Mouse (Mus musculus) urinary bladder, adult 2 months (tissue): Measurements from ENCODE around the gene Styx. TPM values are rescaled to one million over a fixed set of nuclear protein-coding genes. Genes with fewer than 3 reads are reported as not detected.
"Not testable (repeated sequence)": the region's sequence is repeated elsewhere in the genome, so short reads cannot be mapped to it uniquely, and the experiment has no call there.

Source experiments
- DNase-seq: peaks from one replicate; pipeline ENCODE4 v3.0.0; 2022; ENCODE audit warnings: low spot score
- polyA plus RNA-seq: library from polyadenylated mRNA; depleted of rRNA; stranded (reverse); fragments of >200 nt; gene quantifications from 2 replicates; pipeline ENCODE4 v1.2.3, GENCODE M21; 2012

Styx gene
- polyA plus RNA-seq, 1 experiment = 16.3 TPM

DNA sequence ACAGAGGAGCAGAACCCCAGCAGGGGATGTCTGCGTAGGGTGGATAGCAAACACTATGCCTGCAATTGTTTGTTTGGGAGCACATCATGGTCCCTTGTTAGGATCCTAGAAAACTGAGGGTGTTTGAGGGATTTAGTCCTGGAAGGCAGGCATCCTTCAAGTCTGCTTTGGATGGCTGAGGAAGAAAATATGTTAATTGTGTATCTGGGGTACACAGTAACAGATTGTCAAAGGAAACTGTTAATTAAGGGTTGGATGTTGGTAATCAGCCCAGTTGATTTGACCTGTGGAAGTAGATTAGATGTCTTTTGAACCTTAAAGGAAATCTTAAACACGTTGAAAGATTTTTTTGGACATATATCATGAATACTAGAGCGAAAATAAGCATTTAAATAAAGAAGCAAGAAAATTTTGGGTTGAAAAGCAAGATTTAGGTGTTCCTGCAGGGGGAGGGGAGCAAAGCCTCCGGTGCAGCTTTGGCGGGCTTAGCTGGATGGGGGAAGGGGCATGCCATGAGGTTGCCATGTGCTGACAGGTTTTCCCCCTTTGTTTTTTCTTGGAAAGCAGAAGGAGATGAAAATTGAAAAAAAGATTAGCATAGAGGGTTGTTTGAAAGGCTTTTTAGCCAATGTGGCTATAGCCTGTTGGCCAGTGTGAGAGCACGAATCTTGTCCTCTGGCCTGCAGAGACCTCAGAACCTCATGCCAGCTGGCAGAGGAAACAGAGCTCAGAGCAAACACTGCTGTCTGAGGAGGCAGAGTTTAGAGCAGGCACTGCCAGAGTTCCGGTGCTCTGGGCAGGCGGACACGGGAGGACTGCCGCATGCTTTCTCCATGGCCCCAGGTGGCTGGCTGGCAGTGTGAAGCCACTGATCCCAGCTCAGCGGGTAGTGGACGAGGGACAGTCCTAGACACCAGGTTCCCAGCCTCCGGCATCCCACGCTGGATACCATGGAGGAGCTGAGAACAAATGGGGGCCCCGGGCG lies 13.6 kb downstream of the Styx start:
- no peak for DNase-seq

GRCm38 (mm10) chr14:45365196-45365587 lies 14.3 kb downstream of the Styx start:
- no peak for DNase-seq

DNA sequence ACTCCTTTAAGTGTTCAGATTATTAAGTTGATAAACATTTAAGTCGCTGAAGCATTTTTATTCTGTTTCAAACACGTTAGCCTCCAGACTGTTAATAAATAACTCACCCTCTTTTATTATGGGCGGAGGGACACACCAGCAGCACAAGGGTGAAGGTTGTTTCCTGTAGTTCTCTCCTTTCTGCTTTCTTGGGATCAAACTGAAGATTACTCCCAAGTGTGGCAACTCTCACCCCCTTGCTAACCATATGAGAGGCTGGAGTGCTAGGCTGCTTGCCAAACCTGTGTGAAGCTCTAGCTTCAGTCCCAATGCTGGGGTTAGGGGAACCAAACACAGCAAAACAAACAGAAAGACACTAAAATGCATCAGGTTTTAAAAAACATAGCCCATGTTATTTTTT lies 27.9 kb downstream of the Styx start:
- no peak for DNase-seq

GRCm38 (mm10) chr14:45380756-45381155 lies 29.9 kb downstream of the Styx start:
- no peak for DNase-seq

DNA sequence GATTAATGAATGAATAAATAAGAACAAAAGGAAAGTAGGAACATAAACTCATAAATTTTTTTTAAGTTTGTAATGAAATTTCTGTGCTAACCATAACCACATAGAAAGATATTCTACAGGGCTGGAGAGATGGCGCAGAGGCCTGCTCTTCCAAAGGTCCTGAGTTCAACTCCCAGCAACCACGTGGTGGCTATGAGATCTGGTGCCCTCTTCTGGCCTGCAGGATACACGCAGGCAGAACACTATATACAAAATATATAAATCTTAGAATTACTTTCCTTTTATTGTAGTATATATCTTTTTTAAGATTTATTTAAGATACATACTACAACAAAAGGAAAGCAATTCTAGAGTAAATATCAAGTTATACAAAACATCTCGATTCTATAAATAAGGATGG lies 32.0 kb downstream of the Styx start:
- DNase-seq = no peak

DNA sequence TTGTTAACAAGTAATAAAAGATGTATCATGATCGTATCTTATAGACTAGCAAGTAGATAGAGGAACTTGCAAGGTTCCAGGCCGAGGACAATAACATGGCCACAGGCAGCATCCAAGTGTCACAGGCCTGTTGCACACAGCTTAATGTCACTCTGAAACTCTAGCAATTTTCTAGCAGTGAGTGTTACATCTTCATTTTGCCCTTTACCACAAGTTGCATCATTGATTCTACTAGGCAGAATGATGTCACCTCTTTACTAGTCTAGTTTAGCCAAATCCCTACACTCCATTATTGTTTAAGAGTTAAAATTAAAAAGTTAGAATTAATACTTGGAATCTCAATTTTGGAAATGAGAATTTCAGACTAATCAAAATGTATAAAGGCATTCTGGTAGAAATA lies 34.7 kb downstream of the Styx start:
- DNase-seq = no peak

- DNase-seq = no peak
Observed at GRCm38 (mm10) chr14:45387480-45387879, 36.6 kb downstream of the Styx start.

GRCm38 (mm10) chr14:45388345-45389181 lies 37.7 kb downstream of the Styx start:
- DNase-seq = peak; percentile 91

GRCm38 (mm10) chr14:45389194-45389593 lies 38.3 kb downstream of the Styx start:
- no peak for DNase-seq

- no peak for DNase-seq
Observed at GRCm38 (mm10) chr14:45399836-45400235, 48.9 kb downstream of the Styx start.

DNA sequence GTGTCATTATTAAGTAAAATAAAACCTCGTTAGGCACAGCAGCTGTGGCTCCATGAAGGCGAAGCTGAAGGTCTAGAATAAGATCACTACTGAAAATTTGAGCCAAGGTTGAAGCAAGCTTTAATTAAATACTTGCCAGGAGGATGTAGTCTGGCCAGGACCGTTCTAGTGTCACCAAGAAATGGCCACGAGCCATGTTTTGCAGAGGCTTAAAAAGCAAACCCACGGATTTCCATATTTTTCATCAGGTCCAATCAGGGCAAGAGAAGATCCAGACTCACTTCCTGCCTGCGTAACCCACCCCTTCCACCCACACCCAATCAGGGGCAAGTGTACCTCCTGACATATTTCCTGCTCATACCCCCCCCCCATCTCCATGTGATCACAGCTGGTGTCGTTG lies 52.8 kb downstream of the Styx start:
- no peak for DNase-seq

- not testable (repeated sequence) for DNase-seq
Observed at GRCm38 (mm10) chr14:45404813-45405212, 53.9 kb downstream of the Styx start, which contains the start of gene Gnpnat1. TSS of gene Gnpnat1 (minus strand) at chr14:45404913.

- DNase-seq = no peak
Observed at GRCm38 (mm10) chr14:45416265-45416664, 65.4 kb downstream of the Styx start.

GRCm38 (mm10) chr14:45418553-45418952 lies 67.7 kb downstream of the Styx start:
- DNase-seq = no peak

GRCm38 (mm10) chr14:45419323-45419722 lies 68.4 kb downstream of the Styx start:
- no peak for DNase-seq

GRCm38 (mm10) chr14:45422371-45422770 lies 71.5 kb downstream of the Styx start:
- DNase-seq = no peak

DNA sequence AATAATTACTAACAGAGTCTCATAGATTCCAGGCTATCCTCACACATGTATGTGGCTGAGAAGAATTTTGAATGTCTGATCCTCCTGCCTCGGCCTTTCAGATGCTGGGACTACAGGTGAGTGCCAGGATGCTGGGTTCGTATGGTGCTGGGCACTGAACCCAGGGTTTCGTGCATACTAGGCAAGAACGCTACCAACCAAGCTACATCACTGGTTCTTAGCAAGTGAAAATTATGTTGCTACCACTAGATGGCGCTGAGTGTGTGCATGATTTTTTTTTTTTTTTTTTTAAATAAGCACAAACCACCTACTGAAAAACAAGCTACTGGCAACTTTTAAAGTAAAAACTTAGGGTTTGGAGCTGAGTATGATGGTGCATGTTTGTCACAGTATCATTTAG lies 72.3 kb downstream of the Styx start:
- DNase-seq = no peak

GRCm38 (mm10) chr14:45430066-45430842 lies 79.4 kb downstream of the Styx start:
- DNase-seq = no peak

DNA sequence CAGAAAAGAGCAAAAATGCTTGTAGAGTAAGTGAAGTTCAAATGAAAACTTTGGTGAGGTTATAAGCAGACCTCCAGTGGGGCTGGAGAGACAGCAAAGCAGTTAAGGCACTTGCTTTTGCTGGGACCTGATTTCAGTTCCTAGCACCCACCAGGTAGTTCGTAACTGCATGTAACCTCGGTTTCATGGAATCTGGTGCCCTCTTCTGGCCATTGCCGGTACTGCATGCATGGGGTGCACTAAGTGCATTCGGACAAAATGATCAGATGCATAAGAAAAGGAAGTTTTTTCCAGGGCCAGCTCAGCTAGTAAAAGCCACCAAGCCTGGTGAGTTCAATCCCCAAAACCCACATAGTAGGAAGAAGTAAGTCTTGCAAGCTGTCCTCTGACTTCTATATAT lies 81.1 kb downstream of the Styx start:
- no peak for DNase-seq

- no peak for DNase-seq
Observed at GRCm38 (mm10) chr14:45434220-45434619, 83.3 kb downstream of the Styx start.

GRCm38 (mm10) chr14:45438250-45438930 lies 87.5 kb downstream of the Styx start:
- no peak for DNase-seq
